In genomic region chr3:41162514-41162913, GRCm38 (mm10) we compare ENCODE assay signal across 27 mouse cellular contexts.
A peak's percentile ranks its signal among the peaks of the same experiment; 100 is the strongest.
DNase-seq lines count a peak whose midpoint lies in the region; ATAC-seq and TF ChIP-seq lines count a peak whose summit lies in the region.
"Had no signal": no experiment of that assay in that cellular context is flagged by ENCODE, and none has a peak within 500 bp of the region (broad histone marks: within the 10 kb centered on the region; RNA-seq: fewer than 3 reads in every experiment).

No protein-coding gene starts in this region.

- H3K9ac ChIP-seq in liver, embryonic 13.5 days, result no peak overlapping the region
- H3K9ac ChIP-seq in liver, postnatal 0 days (replicated peaks), result no peak overlapping the region
- H3K9ac ChIP-seq: embryonic facial prominence, embryonic 13.5 days; forebrain, embryonic 13.5 days; hindbrain, embryonic 13.5 days had no signal

- no peak overlapping the region for H3K4me3 ChIP-seq in heart, embryonic 10.5 days
- no peak overlapping the region for H3K4me3 ChIP-seq in liver, embryonic 13.5 days (replicated peaks)
- no peak overlapping the region for H3K4me3 ChIP-seq in liver, postnatal 0 days (ENCODE audit: low read depth, low read length)
- H3K4me3 ChIP-seq: embryonic facial prominence, embryonic 10.5 days; embryonic facial prominence, embryonic 13.5 days; erythroblast, embryonic 14.5 days; forebrain, embryonic 13.5 days; gastrocnemius, adult 2 months; hindbrain, embryonic 10.5 days; hindbrain, embryonic 13.5 days had no signal

- intact Hi-C loops in heart, postnatal 36 days (cut with DNase I), result loop anchor here (10.0 kb wide), 1 partner anchor 118 kb away; no protein-coding TSS in a partner anchor

- H3K27ac ChIP-seq in heart, embryonic 10.5 days, result no peak overlapping the region
- peak overlapping the region; percentile 77; the same call in 1 of the 2 replicates for H3K27ac ChIP-seq in liver, embryonic 13.5 days
- no peak overlapping the region for H3K27ac ChIP-seq in liver, postnatal 0 days (ENCODE audit: low read depth)
- H3K27ac ChIP-seq: embryonic facial prominence, embryonic 10.5 days; embryonic facial prominence, embryonic 13.5 days; forebrain, embryonic 13.5 days; gastrocnemius, adult 2 months; hindbrain, embryonic 10.5 days; hindbrain, embryonic 13.5 days had no signal

- peak; percentile 51 for DNase-seq in heart, embryonic 10.5 days (ENCODE audit: low spot score)
- DNase-seq in heart, postnatal 36 days, result no peak
- no peak for DNase-seq in liver, embryonic 13.5 days
- DNase-seq in liver, postnatal 0 days, result no peak
- DNase-seq in R1 (ENCODE audit: low read depth, low spot score) (peak; percentile 63), MN1 (ENCODE audit: low spot score) (no peak)
- DNase-seq: adrenal gland, adult 2 months; adrenal gland, postnatal 14 days; cerebellum, adult 11 months; cerebellum, adult 2 months; cerebellum, adult 9-11 months; cerebellum, postnatal 36 days; embryo, embryonic 11 days; gastrocnemius, adult 2 months; gastrocnemius, postnatal 14 days; heart, adult 18-20 months had no signal

- H3K36me3 ChIP-seq in heart, embryonic 10.5 days, result no peaks in the 10 kb centered on the region
- H3K36me3 ChIP-seq in liver, embryonic 13.5 days, result no peaks in the 10 kb centered on the region
- H3K36me3 ChIP-seq in liver, postnatal 0 days (replicated peaks; ENCODE audit: insufficient read depth, low read length), result no peaks in the 10 kb centered on the region
- H3K36me3 ChIP-seq: embryonic facial prominence, embryonic 10.5 days; embryonic facial prominence, embryonic 13.5 days; hindbrain, embryonic 10.5 days; hindbrain, embryonic 13.5 days had no signal

- H3K9me3 ChIP-seq in heart, embryonic 10.5 days, result no peaks in the 10 kb centered on the region
- no peaks in the 10 kb centered on the region for H3K9me3 ChIP-seq in liver, embryonic 13.5 days (replicated peaks)
- H3K9me3 ChIP-seq in liver, postnatal 0 days (ENCODE audit: low read length), result no peaks in the 10 kb centered on the region
- H3K9me3 ChIP-seq: embryonic facial prominence, embryonic 10.5 days; embryonic facial prominence, embryonic 13.5 days; forebrain, embryonic 13.5 days; hindbrain, embryonic 10.5 days; hindbrain, embryonic 13.5 days had no signal

- no peak for ATAC-seq in liver, embryonic 13.5 days (ENCODE audit: low read depth)
- no peak for ATAC-seq in liver, postnatal 0 days
- ATAC-seq: CD4-positive, CD25-positive, alpha-beta regulatory T cell, adult 4 months; forebrain, embryonic 13.5 days; hindbrain, embryonic 16.5 days; intestine, postnatal 0 days; Patski had no signal

- WGBS in heart, embryonic 10.5 days, result 87% methylated on average over 1 of the region's 1 CpGs
- WGBS in liver, embryonic 13.5 days (ENCODE audit: insufficient replicate concordance), result 85% methylated on average over 1 of the region's 1 CpGs
- 84% methylated on average over 1 of the region's 1 CpGs for WGBS in liver, postnatal 0 days (ENCODE audit: insufficient replicate concordance)

- TF ChIP-seq CTCF in liver, postnatal 0 days (IDR thresholded peaks at IDR 0.05; ENCODE audit: low read depth), result no peak

- H3K4me2 ChIP-seq in liver, embryonic 13.5 days, result no peak overlapping the region
- no peak overlapping the region for H3K4me2 ChIP-seq in liver, postnatal 0 days (ENCODE audit: low read depth, low read length)
- H3K4me2 ChIP-seq: embryonic facial prominence, embryonic 13.5 days; forebrain, embryonic 13.5 days; heart, embryonic 11.5 days; hindbrain, embryonic 13.5 days had no signal

- H3K4me1 ChIP-seq in heart, embryonic 10.5 days, result peaks cover 22% of the 10 kb centered on the region
- H3K4me1 ChIP-seq in liver, embryonic 13.5 days (replicated peaks), result peaks cover 59% of the 10 kb centered on the region
- H3K4me1 ChIP-seq in liver, postnatal 0 days (ENCODE audit: insufficient read depth), result peaks cover 18% of the 10 kb centered on the region
- H3K4me1 ChIP-seq: forebrain, embryonic 13.5 days; hindbrain, embryonic 13.5 days had no signal

- TF ChIP-seq EP300 in liver, postnatal 0 days (IDR thresholded peaks at IDR 0.05; ENCODE audit: low read depth), result no peak

- no peaks in the 10 kb centered on the region for H3K27me3 ChIP-seq in heart, embryonic 10.5 days (ENCODE audit: insufficient read depth, poor library complexity, severe bottlenecking)
- H3K27me3 ChIP-seq in liver, embryonic 13.5 days, result no peaks in the 10 kb centered on the region
- H3K27me3 ChIP-seq in liver, postnatal 0 days (ENCODE audit: insufficient read depth, low read length), result no peaks in the 10 kb centered on the region
- H3K27me3 ChIP-seq: embryonic facial prominence, embryonic 13.5 days; forebrain, embryonic 13.5 days; hindbrain, embryonic 13.5 days; Patski had no signal

Comparison
In these comparisons a context has a peak if more than half of its experiments do, and no peak if none do; other contexts are left out.
1. DNase-seq: peak in heart, embryonic 10.5 days (single experiment) and R1 (single experiment); none in heart, postnatal 36 days (0 of 2), liver, embryonic 13.5 days (single experiment), liver, postnatal 0 days (single experiment) and MN1 (single experiment).